Mouse (Mus musculus): ENCODE data around the gene Hbb-y. TPM values are rescaled to one million over a fixed set of nuclear protein-coding genes. Genes with fewer than 3 reads are reported as not detected.

Hbb-y gene
- not detected in 2 replicates for total RNA-seq (2023)

GRCm38 (mm10) chr7:103853090-103853489 lies at the start of gene Hbb-y:
Gene Hbb-y, minus strand, starts transcription at chr7:103853216.

GRCm38 (mm10) chr7:103894385-103894784 lies 41.4 kb upstream of the Hbb-y start, which contains the start of gene Olfr64:
Gene Olfr64, minus strand, starts transcription at chr7:103894485.

GRCm38 (mm10) chr7:103886152-103886551 lies 33.1 kb upstream of the Hbb-y start, which contains the start of gene Olfr66:
Gene Olfr66, minus strand, starts transcription at chr7:103886252.

GRCm38 (mm10) chr7:103843034-103843433 lies 10.0 kb downstream of the Hbb-y start, which contains the start of gene Hbb-bh1:
Gene Hbb-bh1, minus strand, starts transcription at chr7:103843164.

GRCm38 (mm10) chr7:103840268-103840667 lies 12.7 kb downstream of the Hbb-y start, which contains the start of gene Hbb-bh2:
Gene Hbb-bh2, minus strand, starts transcription at chr7:103840520.

GRCm38 (mm10) chr7:103827808-103828207 lies 25.2 kb downstream of the Hbb-y start, which contains the start of gene Hbb-bs:
Gene Hbb-bs, minus strand, starts transcription at chr7:103828096.

GRCm38 (mm10) chr7:103813766-103814165 lies 39.2 kb downstream of the Hbb-y start, which contains the start of gene Hbb-bt:
Gene Hbb-bt, minus strand, starts transcription at chr7:103813996.

Other genes with a start within 250 kb of the Hbb-y start
- not detected in 2 replicates for gene Olfr620, start 240.7 kb downstream of the Hbb-y start, total RNA-seq (2023)
- gene Olfr622, start 210.5 kb downstream of the Hbb-y start, total RNA-seq (2023): not detected in 2 replicates
- gene Olfr623, start 189.5 kb downstream of the Hbb-y start, total RNA-seq (2023): not detected in 2 replicates
- not detected in 2 replicates for gene Olfr624, start 182.0 kb downstream of the Hbb-y start, total RNA-seq (2023)
- gene Olfr625-ps1, start 170.5 kb downstream of the Hbb-y start, total RNA-seq (2023): not detected in 2 replicates
- gene Olfr243, start 138.5 kb downstream of the Hbb-y start, total RNA-seq (2023): not detected in 2 replicates
- not detected in 2 replicates for gene Olfr628, start 122.8 kb downstream of the Hbb-y start, total RNA-seq (2023)
- gene Olfr629, start 108.3 kb downstream of the Hbb-y start, total RNA-seq (2023): not detected in 2 replicates
- gene Olfr630, start 95.9 kb downstream of the Hbb-y start, total RNA-seq (2023): not detected in 2 replicates
- not detected in 2 replicates for gene Olfr69, start 81.6 kb downstream of the Hbb-y start, total RNA-seq (2023)
- gene Olfr68, start 73.5 kb downstream of the Hbb-y start, total RNA-seq (2023): not detected in 2 replicates
- gene Olfr67, start 61.4 kb downstream of the Hbb-y start, total RNA-seq (2023): not detected in 2 replicates
- gene Hbb-bt, start 39.2 kb downstream of the Hbb-y start, total RNA-seq (2023): 16.2 and 21.8 TPM in 2 replicates
- 59.0 and 111 TPM in 2 replicates for gene Hbb-bs, start 25.1 kb downstream of the Hbb-y start, total RNA-seq (2023)
- not detected in 2 replicates for gene Hbb-bh2, start 12.7 kb downstream of the Hbb-y start, total RNA-seq (2023)
- gene Hbb-bh1, start 10.1 kb downstream of the Hbb-y start, total RNA-seq (2023): not detected in 2 replicates
- not detected in 2 replicates for gene Olfr66, start 33.0 kb upstream of the Hbb-y start, total RNA-seq (2023)
- not detected in 2 replicates for gene Olfr64, start 41.3 kb upstream of the Hbb-y start, total RNA-seq (2023)
- not detected in 2 replicates for gene Olfr65, start 50.3 kb upstream of the Hbb-y start, total RNA-seq (2023)
- gene Olfr631, start 75.6 kb upstream of the Hbb-y start, total RNA-seq (2023): not detected in 2 replicates
- gene Olfr632, start 81.1 kb upstream of the Hbb-y start, total RNA-seq (2023): not detected in 2 replicates
- not detected in 2 replicates for gene Olfr633, start 91.2 kb upstream of the Hbb-y start, total RNA-seq (2023)
- gene Olfr635, start 117.9 kb upstream of the Hbb-y start, total RNA-seq (2023): not detected in 2 replicates
- not detected in 2 replicates for gene Olfr638, start 145.5 kb upstream of the Hbb-y start, total RNA-seq (2023)
- 0.07 and 0.09 TPM in 2 replicates for gene Olfr639, start 164.1 kb upstream of the Hbb-y start, total RNA-seq (2023)
- gene Olfr640, start 172.4 kb upstream of the Hbb-y start, total RNA-seq (2023): not detected in 2 replicates
- not detected in 2 replicates for gene Olfr641, start 182.2 kb upstream of the Hbb-y start, total RNA-seq (2023)
- gene Olfr642, start 199.4 kb upstream of the Hbb-y start, total RNA-seq (2023): not detected in 2 replicates
- not detected in 2 replicates for gene 4930516K23Rik, start 208.2 kb upstream of the Hbb-y start, total RNA-seq (2023)
- not detected in 2 replicates for gene Olfr644, start 218.7 kb upstream of the Hbb-y start, total RNA-seq (2023)
- gene Olfr645, start 232.2 kb upstream of the Hbb-y start, total RNA-seq (2023): not detected in 2 replicates